In genomic region chr5:142921074-142921459, GRCm38 (mm10) we compare ENCODE assay signal across 10 mouse cellular contexts. TPM values are rescaled to one million over a fixed set of nuclear protein-coding genes. Genes with fewer than 3 reads are reported as not detected.
DNase-seq lines count a peak whose midpoint lies in the region; ATAC-seq and TF ChIP-seq lines count a peak whose summit lies in the region.
"Had no signal": no experiment of that assay in that cellular context is flagged by ENCODE, and none has a peak within 500 bp of the region (broad histone marks: within the 10 kb centered on the region; RNA-seq: fewer than 3 reads in every experiment).

No protein-coding gene starts in this region.

- H3K27me3 ChIP-seq in heart, embryonic 11.5 days (ENCODE audit: control insufficient read depth, insufficient read depth, low read length): no peaks in the 10 kb centered on the region
- H3K27me3 ChIP-seq in midbrain, embryonic 10.5 days (ENCODE audit: low read depth, poor library complexity, severe bottlenecking): no peaks in the 10 kb centered on the region
- H3K27me3 ChIP-seq in midbrain, embryonic 13.5 days: no peaks in the 10 kb centered on the region
- no peaks in the 10 kb centered on the region for H3K27me3 ChIP-seq in liver, embryonic 13.5 days
- no peaks in the 10 kb centered on the region for H3K27me3 ChIP-seq in stomach, postnatal 0 days (ENCODE audit: control insufficient read depth, insufficient read depth, low read length)
- H3K27me3 ChIP-seq: neural tube, embryonic 15.5 days had no signal

- H3K4me3 ChIP-seq in heart, embryonic 11.5 days (ENCODE audit: low read depth, low read length): no peak overlapping the region
- no peak overlapping the region for H3K4me3 ChIP-seq in midbrain, embryonic 10.5 days
- H3K4me3 ChIP-seq in midbrain, embryonic 13.5 days (replicated peaks): no peak overlapping the region
- H3K4me3 ChIP-seq in liver, embryonic 13.5 days (replicated peaks): peak overlapping the region; percentile 40
- H3K4me3 ChIP-seq in stomach, postnatal 0 days (ENCODE audit: low read depth, low read length): no peak overlapping the region
- H3K4me3 ChIP-seq: neural tube, embryonic 15.5 days had no signal

- DNase-seq in heart, adult 11 months: no peak
- no peak for DNase-seq in midbrain, embryonic 10.5 days (ENCODE audit: low spot score)
- DNase-seq in liver, embryonic 13.5 days: no peak
- peak; percentile 46 for DNase-seq in stomach, postnatal 0 days (ENCODE audit: low spot score)
- DNase-seq in layer of hippocampus, adult 9-11 months: no peak
- DNase-seq in yolk sac, embryonic 10.5 days (ENCODE audit: low spot score): no peak
- DNase-seq: cerebellum, adult 8-10 months had no signal

- 0 out of 2 replicates have a peak, but pooled peaks have one; percentile 11 for ATAC-seq in heart, embryonic 11.5 days (replicated peaks; ENCODE audit: insufficient number of reproducible peaks, low FRiP score, low TSS enrichment)
- no peak for ATAC-seq in midbrain, embryonic 13.5 days
- ATAC-seq in liver, embryonic 13.5 days (ENCODE audit: low read depth): peak; percentile 6
- peak; percentile 62 for ATAC-seq in stomach, postnatal 0 days (ENCODE audit: low FRiP score, low TSS enrichment)

- peak overlapping the region; percentile 17; the same call in 1 of the 2 replicates for H3K9ac ChIP-seq in heart, embryonic 11.5 days (ENCODE audit: low read depth, low read length)
- H3K9ac ChIP-seq in midbrain, embryonic 13.5 days (replicated peaks): no peak overlapping the region
- peak overlapping the region; percentile 69 for H3K9ac ChIP-seq in liver, embryonic 13.5 days
- H3K9ac ChIP-seq in stomach, postnatal 0 days (ENCODE audit: low read length): no peak overlapping the region
- H3K9ac ChIP-seq: neural tube, embryonic 15.5 days had no signal

- no peak for TF ChIP-seq CTCF in stomach, postnatal 0 days (IDR thresholded peaks at IDR 0.05; ENCODE audit: low read depth)

- peak overlapping the region; percentile 78 for H3K27ac ChIP-seq in heart, embryonic 11.5 days (ENCODE audit: low read depth, low read length)
- peak overlapping the region; percentile 17; the same call in 1 of the 2 replicates for H3K27ac ChIP-seq in midbrain, embryonic 10.5 days (replicated peaks)
- H3K27ac ChIP-seq in midbrain, embryonic 13.5 days: no peak overlapping the region
- peak overlapping the region; percentile 100 for H3K27ac ChIP-seq in liver, embryonic 13.5 days
- H3K27ac ChIP-seq in stomach, postnatal 0 days (replicated peaks): peak overlapping the region; percentile 90
- H3K27ac ChIP-seq: neural tube, embryonic 15.5 days had no signal

- TF ChIP-seq EP300 in stomach, postnatal 0 days (optimal IDR thresholded peaks at IDR 0.05): no peak

- H3K36me3 ChIP-seq in heart, embryonic 11.5 days (ENCODE audit: control insufficient read depth, insufficient read depth, low read length): no peaks in the 10 kb centered on the region
- no peaks in the 10 kb centered on the region for H3K36me3 ChIP-seq in midbrain, embryonic 10.5 days
- H3K36me3 ChIP-seq in midbrain, embryonic 13.5 days: no peaks in the 10 kb centered on the region
- H3K36me3 ChIP-seq in liver, embryonic 13.5 days: no peaks in the 10 kb centered on the region
- H3K36me3 ChIP-seq in stomach, postnatal 0 days (ENCODE audit: control insufficient read depth, insufficient read depth, low read length): no peaks in the 10 kb centered on the region
- H3K36me3 ChIP-seq: neural tube, embryonic 15.5 days had no signal

- WGBS in heart, embryonic 11.5 days (ENCODE audit: insufficient replicate concordance): 47% methylated on average over 6 of the region's 6 CpGs
- WGBS in midbrain, embryonic 10.5 days: 85% methylated on average over 6 of the region's 6 CpGs
- 80% methylated on average over 6 of the region's 6 CpGs for WGBS in midbrain, embryonic 13.5 days
- 20% methylated on average over 6 of the region's 6 CpGs for WGBS in liver, embryonic 13.5 days (ENCODE audit: insufficient replicate concordance)
- 48% methylated on average over 6 of the region's 6 CpGs for WGBS in stomach, postnatal 0 days

- peaks cover 17% of the 10 kb centered on the region for H3K4me1 ChIP-seq in heart, embryonic 11.5 days (ENCODE audit: control insufficient read depth, insufficient read depth, low read length)
- H3K4me1 ChIP-seq in midbrain, embryonic 10.5 days: peaks cover 13% of the 10 kb centered on the region
- peaks cover 3% of the 10 kb centered on the region; the same call in 1 of the 2 replicates for H3K4me1 ChIP-seq in midbrain, embryonic 13.5 days (replicated peaks)
- H3K4me1 ChIP-seq in liver, embryonic 13.5 days (replicated peaks): peaks cover 68% of the 10 kb centered on the region
- H3K4me1 ChIP-seq in stomach, postnatal 0 days (replicated peaks; ENCODE audit: control insufficient read depth, insufficient read depth): peaks cover 13% of the 10 kb centered on the region

- peak overlapping the region; percentile 27 for H3K4me2 ChIP-seq in heart, embryonic 11.5 days
- H3K4me2 ChIP-seq in midbrain, embryonic 13.5 days (replicated peaks): no peak overlapping the region
- peak overlapping the region; percentile 69 for H3K4me2 ChIP-seq in liver, embryonic 13.5 days
- H3K4me2 ChIP-seq in stomach, postnatal 0 days (replicated peaks; ENCODE audit: low read depth): no peak overlapping the region; the same call in 1 of the 2 replicates
- H3K4me2 ChIP-seq: neural tube, embryonic 15.5 days had no signal

- H3K9me3 ChIP-seq in heart, embryonic 11.5 days (replicated peaks; ENCODE audit: control insufficient read depth, low read length): no peaks in the 10 kb centered on the region
- no peaks in the 10 kb centered on the region for H3K9me3 ChIP-seq in midbrain, embryonic 10.5 days (replicated peaks)
- H3K9me3 ChIP-seq in midbrain, embryonic 13.5 days: no peaks in the 10 kb centered on the region
- H3K9me3 ChIP-seq in liver, embryonic 13.5 days (replicated peaks): no peaks in the 10 kb centered on the region
- no peaks in the 10 kb centered on the region for H3K9me3 ChIP-seq in stomach, postnatal 0 days (ENCODE audit: control insufficient read depth, low read length)
- H3K9me3 ChIP-seq: neural tube, embryonic 15.5 days had no signal

RNA-seq across cellular contexts. Expression of gene Actb, which starts 14.5 kb away (rescaled TPM):
- polyA plus RNA-seq in heart, embryonic 11.5 days (2014; fragmentation: Nextera tagmentation; extraction: Ambion mirVana): 7,480 and 8,290 TPM in 2 replicates
- polyA plus RNA-seq in midbrain, embryonic 10.5 days (2016; fragmentation: Nextera tagmentation; extraction: Ambion mirVana): 12,690 and 13,877 TPM in 2 replicates
- polyA plus RNA-seq in midbrain, embryonic 13.5 days (2015; fragmentation: Nextera tagmentation; extraction: Ambion mirVana): 15,567 and 17,404 TPM in 2 replicates
- 8,250 and 9,425 TPM in 2 replicates for polyA plus RNA-seq in liver, embryonic 13.5 days (2015; fragmentation: Nextera tagmentation; extraction: Ambion mirVana)
- 14,823 and 16,187 TPM in 2 replicates for polyA plus RNA-seq in stomach, postnatal 0 days (2015; fragmentation: Nextera tagmentation; extraction: Ambion mirVana)

RNA-seq across cellular contexts. Expression of gene Fbxl18, which starts 25.8 kb away (rescaled TPM):
- 7.0 and 8.0 TPM in 2 replicates for polyA plus RNA-seq in heart, embryonic 11.5 days (2014; fragmentation: Nextera tagmentation; extraction: Ambion mirVana)
- 23.4 and 24.6 TPM in 2 replicates for polyA plus RNA-seq in midbrain, embryonic 10.5 days (2016; fragmentation: Nextera tagmentation; extraction: Ambion mirVana)
- 40.1 and 40.4 TPM in 2 replicates for polyA plus RNA-seq in midbrain, embryonic 13.5 days (2015; fragmentation: Nextera tagmentation; extraction: Ambion mirVana)
- 3.7 and 4.2 TPM in 2 replicates for polyA plus RNA-seq in liver, embryonic 13.5 days (2015; fragmentation: Nextera tagmentation; extraction: Ambion mirVana)
- polyA plus RNA-seq in stomach, postnatal 0 days (2015; fragmentation: Nextera tagmentation; extraction: Ambion mirVana): 5.0 and 5.3 TPM in 2 replicates

RNA-seq across cellular contexts. Expression of gene Fscn1, which starts 39.1 kb away (rescaled TPM):
- polyA plus RNA-seq in heart, embryonic 11.5 days (2014; fragmentation: Nextera tagmentation; extraction: Ambion mirVana): 180 and 186 TPM in 2 replicates
- 675 and 709 TPM in 2 replicates for polyA plus RNA-seq in midbrain, embryonic 10.5 days (2016; fragmentation: Nextera tagmentation; extraction: Ambion mirVana)
- polyA plus RNA-seq in midbrain, embryonic 13.5 days (2015; fragmentation: Nextera tagmentation; extraction: Ambion mirVana): 555 TPM in 2 replicates
- 29.5 and 38.3 TPM in 2 replicates for polyA plus RNA-seq in liver, embryonic 13.5 days (2015; fragmentation: Nextera tagmentation; extraction: Ambion mirVana)
- 42.0 and 42.7 TPM in 2 replicates for polyA plus RNA-seq in stomach, postnatal 0 days (2015; fragmentation: Nextera tagmentation; extraction: Ambion mirVana)

Comparison
In these comparisons a context has a peak if more than half of its experiments do, and no peak if none do; other contexts are left out.
1. H3K4me2 ChIP-seq: peak in heart, embryonic 11.5 days (single experiment) and liver, embryonic 13.5 days (single experiment); none in midbrain, embryonic 13.5 days (single experiment) and stomach, postnatal 0 days (single experiment).
2. H3K9ac ChIP-seq: peak in heart, embryonic 11.5 days (single experiment) and liver, embryonic 13.5 days (single experiment); none in midbrain, embryonic 13.5 days (single experiment) and stomach, postnatal 0 days (single experiment).